Mouse (Mus musculus) urinary bladder, postnatal 25 days (tissue): ENCODE measurements around the gene Ralbp1.
A peak's percentile ranks its signal among the peaks of the same experiment; 100 is the strongest.

Source experiments
- DNase-seq: peaks from one replicate; pipeline ENCODE4 v3.0.0; 2022; ENCODE audit warnings: low spot score

Gene Ralbp1

GRCm38 (mm10) chr17:65896016-65896415 lies 10.4 kb upstream of the Ralbp1 start:
- no peak for DNase-seq

GRCm38 (mm10) chr17:65889476-65889875 lies 3.9 kb upstream of the Ralbp1 start:
- DNase-seq: no peak

GRCm38 (mm10) chr17:65886571-65886970 lies 973 bp upstream of the Ralbp1 start:
- no peak for DNase-seq

GRCm38 (mm10) chr17:65885398-65885696 lies 251 bp downstream of the Ralbp1 start:
- no peak for DNase-seq

- DNase-seq: peak; percentile 96
Observed at GRCm38 (mm10) chr17:65884691-65885397, 754 bp downstream of the Ralbp1 start.

- no peak for DNase-seq
Observed at GRCm38 (mm10) chr17:65884061-65884669, 1.4 kb downstream of the Ralbp1 start.

- DNase-seq: no peak
Observed at GRCm38 (mm10) chr17:65877026-65877425, 8.6 kb downstream of the Ralbp1 start.

GRCm38 (mm10) chr17:65873834-65874233 lies 11.8 kb downstream of the Ralbp1 start:
- DNase-seq: no peak

- no peak for DNase-seq
Observed at GRCm38 (mm10) chr17:65873156-65873555, 12.4 kb downstream of the Ralbp1 start.

GRCm38 (mm10) chr17:65872652-65873051 lies 12.9 kb downstream of the Ralbp1 start:
- no peak for DNase-seq

GRCm38 (mm10) chr17:65872051-65872450 lies 13.5 kb downstream of the Ralbp1 start:
- DNase-seq: no peak

GRCm38 (mm10) chr17:65871641-65872041 lies 14.0 kb downstream of the Ralbp1 start:
- no peak for DNase-seq

- peak; percentile 61 for DNase-seq
Observed at GRCm38 (mm10) chr17:65870146-65870545, 15.5 kb downstream of the Ralbp1 start.

- no peak for DNase-seq
Observed at GRCm38 (mm10) chr17:65869720-65870119, 15.9 kb downstream of the Ralbp1 start.

- DNase-seq: no peak
Observed at GRCm38 (mm10) chr17:65867996-65868395, 17.6 kb downstream of the Ralbp1 start.

GRCm38 (mm10) chr17:65866201-65866600 lies 19.4 kb downstream of the Ralbp1 start:
- no peak for DNase-seq

GRCm38 (mm10) chr17:65865265-65865664 lies 20.3 kb downstream of the Ralbp1 start:
- DNase-seq: no peak

GRCm38 (mm10) chr17:65864742-65865141 lies 20.9 kb downstream of the Ralbp1 start:
- no peak for DNase-seq

- DNase-seq: no peak
Observed at GRCm38 (mm10) chr17:65863830-65864229, 21.8 kb downstream of the Ralbp1 start.

- DNase-seq: no peak
Observed at GRCm38 (mm10) chr17:65862579-65862978, 23.0 kb downstream of the Ralbp1 start.

GRCm38 (mm10) chr17:65857617-65858016 lies 28.0 kb downstream of the Ralbp1 start:
- DNase-seq: no peak

GRCm38 (mm10) chr17:65854006-65854405 lies 31.6 kb downstream of the Ralbp1 start:
- DNase-seq: no peak

- no peak for DNase-seq
Observed at GRCm38 (mm10) chr17:65853326-65853725, 32.3 kb downstream of the Ralbp1 start.

- DNase-seq: no peak
Observed at GRCm38 (mm10) chr17:65851749-65852148, 33.8 kb downstream of the Ralbp1 start.
